Mouse (Mus musculus) fat pad, adult 2 months (tissue): ENCODE results near the gene Dock2.

Experiments used
- DNase-seq: peaks from one replicate; pipeline ENCODE4 v3.0.0-alpha.2; 2011; ENCODE audit warnings: low read depth, low spot score; ENCODE audit errors: extremely low read depth

Dock2 gene

GRCm38 (mm10) chr11:34356109-34356508, 427.6 kb downstream of the Dock2 start:
- DNase-seq: no peak

GRCm38 (mm10) chr11:34355406-34355805, 428.3 kb downstream of the Dock2 start:
- DNase-seq: no peak

- DNase-seq: no peak
These were observed 434.1 kb downstream of the Dock2 start for GRCm38 (mm10) chr11:34349453-34350056.

GRCm38 (mm10) chr11:34348287-34348918, 435.3 kb downstream of the Dock2 start:
- no peak for DNase-seq

GRCm38 (mm10) chr11:34344310-34344709, 439.4 kb downstream of the Dock2 start:
- DNase-seq: no peak

GRCm38 (mm10) chr11:34343742-34344307, 439.9 kb downstream of the Dock2 start:
- DNase-seq: no peak

- DNase-seq: no peak
These were observed 444.0 kb downstream of the Dock2 start for GRCm38 (mm10) chr11:34339693-34340092.

- no peak for DNase-seq
These were observed 445.8 kb downstream of the Dock2 start for GRCm38 (mm10) chr11:34337907-34338306.

GRCm38 (mm10) chr11:34332344-34333031, 451.2 kb downstream of the Dock2 start:
- DNase-seq: no peak

- no peak for DNase-seq
These were observed 460.0 kb downstream of the Dock2 start for GRCm38 (mm10) chr11:34323664-34324063.

- no peak for DNase-seq
These were observed 464.4 kb downstream of the Dock2 start for GRCm38 (mm10) chr11:34319282-34319681.

GRCm38 (mm10) chr11:34317001-34317400, 466.7 kb downstream of the Dock2 start:
- DNase-seq: no peak

GRCm38 (mm10) chr11:34316176-34316575, 467.5 kb downstream of the Dock2 start:
- no peak for DNase-seq

GRCm38 (mm10) chr11:34315383-34315782, 468.3 kb downstream of the Dock2 start:
- no peak for DNase-seq

GRCm38 (mm10) chr11:34314534-34315379, 468.9 kb downstream of the Dock2 start, which contains the start of gene Fam196b:
Fam196b (plus strand) TSS chr11:34314822.
- DNase-seq: no peak

GRCm38 (mm10) chr11:34312208-34312607, 471.5 kb downstream of the Dock2 start:
- DNase-seq: no peak

- DNase-seq: no peak
These were observed 472.0 kb downstream of the Dock2 start for GRCm38 (mm10) chr11:34311717-34312116.

- no peak for DNase-seq
These were observed 474.3 kb downstream of the Dock2 start for GRCm38 (mm10) chr11:34309360-34309759.

GRCm38 (mm10) chr11:34308731-34309130, 475.0 kb downstream of the Dock2 start:
- DNase-seq: no peak

GRCm38 (mm10) chr11:34306231-34306630, 477.5 kb downstream of the Dock2 start:
- no peak for DNase-seq

GRCm38 (mm10) chr11:34300064-34300463, 483.6 kb downstream of the Dock2 start:
- DNase-seq: no peak
